Mouse (Mus musculus): ENCODE data around the gene Mesp1. TPM values are rescaled to one million over a fixed set of nuclear protein-coding genes. Genes with fewer than 3 reads are reported as not detected.

Mesp1 gene
- polyA plus RNA-seq, 1 experiment from 2014 or later, result not detected

- H3K4me2 ChIP-seq (ENCODE audit: low read depth, low read length), result no peak overlapping the region
- H3K9me3 ChIP-seq (ENCODE audit: low read length), result no peaks in the 10 kb centered on the region
- H3K4me1 ChIP-seq (ENCODE audit: insufficient read depth), result no peaks in the 10 kb centered on the region
- ATAC-seq, result no peak
- no peak for DNase-seq
- H3K27ac ChIP-seq (ENCODE audit: low read depth), result no peak overlapping the region
- WGBS (ENCODE audit: insufficient replicate concordance), result 32% methylated on average over 1 of the region's 1 CpGs
- H3K36me3 ChIP-seq (replicated peaks; ENCODE audit: insufficient read depth, low read length), result no peaks in the 10 kb centered on the region
- no peak overlapping the region for H3K9ac ChIP-seq (replicated peaks)
- no peaks in the 10 kb centered on the region for H3K27me3 ChIP-seq (ENCODE audit: insufficient read depth, low read length)
- TF ChIP-seq CTCF (IDR thresholded peaks at IDR 0.05; ENCODE audit: low read depth), result peak; percentile 15; the same call in 1 of the 2 replicates
- TF ChIP-seq EP300 (IDR thresholded peaks at IDR 0.05; ENCODE audit: low read depth), result no peak
- no peak overlapping the region for H3K4me3 ChIP-seq (ENCODE audit: low read depth, low read length)
Measured at GRCm38 (mm10) chr7:79765991-79766390, 27.6 kb downstream of the Mesp1 start.

- DNase-seq (no peak), ATAC-seq (no peak)
- TF ChIP-seq CTCF (IDR thresholded peaks at IDR 0.05; ENCODE audit: low read depth), result no peak
- TF ChIP-seq EP300 (IDR thresholded peaks at IDR 0.05; ENCODE audit: low read depth), result no peak
Measured at GRCm38 (mm10) chr7:79762106-79762505, 31.5 kb downstream of the Mesp1 start.

GRCm38 (mm10) chr7:79761124-79761876 is 32.3 kb downstream of the Mesp1 start:
- Histone ChIP-seq H3K9ac (replicated peaks) (no peak overlapping the region), H3K4me1 (ENCODE audit: insufficient read depth) (no peaks in the 10 kb centered on the region; the same call in 1 of the 2 replicates), H3K27me3 (ENCODE audit: insufficient read depth, low read length) (no peaks in the 10 kb centered on the region), H3K27ac (ENCODE audit: low read depth) (no peak overlapping the region), H3K9me3 (ENCODE audit: low read length) (no peaks in the 10 kb centered on the region), H3K4me3 (ENCODE audit: low read depth, low read length) (no peak overlapping the region), H3K36me3 (replicated peaks; ENCODE audit: insufficient read depth, low read length) (no peaks in the 10 kb centered on the region), H3K4me2 (ENCODE audit: low read depth, low read length) (no peak overlapping the region)
- 59% methylated on average over 5 of the region's 5 CpGs for WGBS (ENCODE audit: insufficient replicate concordance)
- DNase-seq (no peak), ATAC-seq (no peak)
- TF ChIP-seq CTCF (IDR thresholded peaks at IDR 0.05; ENCODE audit: low read depth), result no peak

More at GRCm38 (mm10) chr7:79762106-79762505, 31.5 kb downstream of the Mesp1 start:
- no peak overlapping the region for H3K4me2 ChIP-seq (ENCODE audit: low read depth, low read length)
- 66% methylated on average over 8 of the region's 8 CpGs for WGBS (ENCODE audit: insufficient replicate concordance)
- H3K27ac ChIP-seq (ENCODE audit: low read depth), result no peak overlapping the region
- H3K27me3 ChIP-seq (ENCODE audit: insufficient read depth, low read length), result no peaks in the 10 kb centered on the region
- H3K9me3 ChIP-seq (ENCODE audit: low read length), result no peaks in the 10 kb centered on the region
- no peak overlapping the region for H3K9ac ChIP-seq (replicated peaks)
- H3K36me3 ChIP-seq (replicated peaks; ENCODE audit: insufficient read depth, low read length), result no peaks in the 10 kb centered on the region
- H3K4me3 ChIP-seq (ENCODE audit: low read depth, low read length), result no peak overlapping the region
- H3K4me1 ChIP-seq (ENCODE audit: insufficient read depth), result no peaks in the 10 kb centered on the region; the same call in 1 of the 2 replicates

- Histone ChIP-seq H3K27ac (ENCODE audit: low read depth) (no peak overlapping the region), H3K9ac (replicated peaks) (no peak overlapping the region), H3K4me3 (ENCODE audit: low read depth, low read length) (no peak overlapping the region), H3K4me2 (ENCODE audit: low read depth, low read length) (no peak overlapping the region), H3K27me3 (ENCODE audit: insufficient read depth, low read length) (no peaks in the 10 kb centered on the region), H3K36me3 (replicated peaks; ENCODE audit: insufficient read depth, low read length) (no peaks in the 10 kb centered on the region), H3K4me1 (ENCODE audit: insufficient read depth) (no peaks in the 10 kb centered on the region; the same call in 1 of the 2 replicates), H3K9me3 (ENCODE audit: low read length) (no peaks in the 10 kb centered on the region)
- TF ChIP-seq EP300 (IDR thresholded peaks at IDR 0.05; ENCODE audit: low read depth), result no peak
- no peak for TF ChIP-seq CTCF (IDR thresholded peaks at IDR 0.05; ENCODE audit: low read depth)
- ATAC-seq, result no peak
- DNase-seq, result no peak
Measured at GRCm38 (mm10) chr7:79759766-79760165, 33.8 kb downstream of the Mesp1 start.

- TF ChIP-seq CTCF (IDR thresholded peaks at IDR 0.05; ENCODE audit: low read depth), result no peak
- no peak for TF ChIP-seq EP300 (IDR thresholded peaks at IDR 0.05; ENCODE audit: low read depth)
- H3K4me1 ChIP-seq (ENCODE audit: insufficient read depth), result no peaks in the 10 kb centered on the region; the same call in 1 of the 2 replicates
- peak; percentile 62 for DNase-seq
- no peaks in the 10 kb centered on the region for H3K27me3 ChIP-seq (ENCODE audit: insufficient read depth, low read length)
- no peak overlapping the region for H3K9ac ChIP-seq (replicated peaks)
- H3K4me3 ChIP-seq (ENCODE audit: low read depth, low read length), result no peak overlapping the region
- 36% methylated on average over 6 of the region's 6 CpGs for WGBS (ENCODE audit: insufficient replicate concordance)
- H3K4me2 ChIP-seq (ENCODE audit: low read depth, low read length), result no peak overlapping the region
- no peak overlapping the region for H3K27ac ChIP-seq (ENCODE audit: low read depth)
- H3K9me3 ChIP-seq (ENCODE audit: low read length), result no peaks in the 10 kb centered on the region
- H3K36me3 ChIP-seq (replicated peaks; ENCODE audit: insufficient read depth, low read length), result no peaks in the 10 kb centered on the region
- ATAC-seq, result peak; percentile 75
Measured at GRCm38 (mm10) chr7:79758176-79758575, 35.4 kb downstream of the Mesp1 start.

GRCm38 (mm10) chr7:79756334-79756733 is 37.3 kb downstream of the Mesp1 start:
- no peak overlapping the region for H3K4me2 ChIP-seq (ENCODE audit: low read depth, low read length)
- TF ChIP-seq CTCF (IDR thresholded peaks at IDR 0.05; ENCODE audit: low read depth), result peak; percentile 32; the same call in 1 of the 2 replicates
- TF ChIP-seq EP300 (IDR thresholded peaks at IDR 0.05; ENCODE audit: low read depth), result no peak
- ATAC-seq (no peak), DNase-seq (no peak)
- H3K9me3 ChIP-seq (ENCODE audit: low read length), result no peaks in the 10 kb centered on the region
- H3K9ac ChIP-seq (replicated peaks), result no peak overlapping the region
- no peaks in the 10 kb centered on the region for H3K27me3 ChIP-seq (ENCODE audit: insufficient read depth, low read length)
- H3K4me3 ChIP-seq (ENCODE audit: low read depth, low read length), result no peak overlapping the region
- no peaks in the 10 kb centered on the region; the same call in 1 of the 2 replicates for H3K4me1 ChIP-seq (ENCODE audit: insufficient read depth)
- H3K27ac ChIP-seq (ENCODE audit: low read depth), result no peak overlapping the region
- no peaks in the 10 kb centered on the region for H3K36me3 ChIP-seq (replicated peaks; ENCODE audit: insufficient read depth, low read length)
- WGBS (ENCODE audit: insufficient replicate concordance), result 38% methylated on average over 2 of the region's 2 CpGs
